Mouse (Mus musculus) heart, embryonic 15.5 days (tissue): ENCODE measurements around the gene Gm10142. TPM values are rescaled to one million over a fixed set of nuclear protein-coding genes. Genes with fewer than 3 reads are reported as not detected.
"Not testable (repeated sequence)": the region's sequence is repeated elsewhere in the genome, so short reads cannot be mapped to it uniquely, and the experiment has no call there.

Experiments
- ATAC-seq: fragments of 200-750 bp; cut with Nextera tagmentation; replicated peaks from 2 replicates; pipeline ENCODE4 v1.8.0; 2017; ENCODE audit warnings: low read depth, moderate TSS enrichment; ENCODE audit not compliant: insufficient number of reproducible peaks, insufficient read depth, low FRiP score
- H3K27ac ChIP-seq: fragments of 300-500 bp; sonication (generic); 2 replicates; pipeline ENCODE4 v1.5.1; 2015; ENCODE audit warnings: mild to moderate bottlenecking, inconsistent platforms
- H3K27me3 ChIP-seq: fragments of 300-500 bp; sonication (generic); 2 replicates; pipeline ENCODE4 v1.6.1; 2015; ENCODE audit warnings: inconsistent platforms
- H3K36me3 ChIP-seq: fragments of 300-500 bp; sonication (generic); 2 replicates; pipeline ENCODE4 v1.6.1; 2015; ENCODE audit warnings: mild to moderate bottlenecking, inconsistent platforms
- H3K4me1 ChIP-seq: fragments of 300-500 bp; sonication (generic); replicated peaks from 2 replicates; pipeline ENCODE4 v1.6.1; 2015; ENCODE audit warnings: inconsistent platforms
- H3K4me2 ChIP-seq: fragments of 300-500 bp; sonication (generic); 2 replicates; pipeline ENCODE4 v1.6.1; 2015; ENCODE audit warnings: inconsistent platforms, mild to moderate bottlenecking, moderate library complexity
- H3K4me3 ChIP-seq: fragments of 300-500 bp; sonication (generic); 2 replicates; pipeline ENCODE4 v1.5.1; 2015; ENCODE audit warnings: mild to moderate bottlenecking, inconsistent platforms
- H3K9ac ChIP-seq: fragments of 300-500 bp; sonication (generic); 2 replicates; pipeline ENCODE4 v1.6.1; 2015; ENCODE audit warnings: mild to moderate bottlenecking, inconsistent platforms
- H3K9me3 ChIP-seq: fragments of 300-500 bp; sonication (generic); replicated peaks from 2 replicates; pipeline ENCODE4 v1.6.1; 2016; ENCODE audit warnings: inconsistent platforms
- WGBS: fragments of 180-500 bp; shearing (Covaris S2); methylation state at CpG from one replicate; pipeline ENCODE4 v1.1.7; 2015; ENCODE audit warnings: mixed read lengths; 5-methylcytosine and 5-hydroxymethylcytosine counted together
- polyA plus RNA-seq: library from polyadenylated mRNA; unstranded; fragments of >200 nt; fragmentation: Nextera tagmentation; extraction: Ambion mirVana; gene quantifications from 2 replicates; pipeline ENCODE4 v1.2.1, GENCODE M21; 2015

Gene Gm10142
- polyA plus RNA-seq, 1 experiment from 2014 or later: not detected

- not testable (repeated sequence) for H3K4me3 ChIP-seq, ATAC-seq, H3K4me2 ChIP-seq, H3K36me3 ChIP-seq, H3K9me3 ChIP-seq, H3K4me1 ChIP-seq, H3K27me3 ChIP-seq, H3K9ac ChIP-seq, H3K27ac ChIP-seq
- WGBS: 44% methylated on average over 5 of the region's 5 CpGs
These were observed 26.5 kb downstream of the Gm10142 start, which contains the start of gene Gm18596 for GRCm38 (mm10) chr10:77741924-77742688. Gene Gm18596 (minus strand): TSS chr10:77742638.

- not testable (repeated sequence) for H3K9me3 ChIP-seq, H3K36me3 ChIP-seq, H3K9ac ChIP-seq, H3K4me2 ChIP-seq, H3K4me1 ChIP-seq, H3K27me3 ChIP-seq, ATAC-seq, H3K27ac ChIP-seq, H3K4me3 ChIP-seq
- WGBS: 52% methylated on average over 1 of the region's 1 CpGs
These were observed 35.1 kb downstream of the Gm10142 start for GRCm38 (mm10) chr10:77750686-77751085.

GRCm38 (mm10) chr10:77751254-77751653 is 35.6 kb downstream of the Gm10142 start, which contains the start of gene Gm9736:
Gene Gm9736 (minus strand): TSS chr10:77751354.
- H3K9me3 ChIP-seq, H3K4me2 ChIP-seq, H3K4me1 ChIP-seq, H3K27ac ChIP-seq, ATAC-seq, H3K27me3 ChIP-seq, H3K4me3 ChIP-seq, H3K9ac ChIP-seq, H3K36me3 ChIP-seq: not testable (repeated sequence)
- WGBS: 75% methylated on average over 1 of the region's 1 CpGs

GRCm38 (mm10) chr10:77752312-77752711 is 36.7 kb downstream of the Gm10142 start:
- H3K36me3 ChIP-seq, H3K27ac ChIP-seq, H3K4me3 ChIP-seq, H3K27me3 ChIP-seq, H3K9me3 ChIP-seq, H3K4me2 ChIP-seq, H3K9ac ChIP-seq, ATAC-seq, H3K4me1 ChIP-seq: not testable (repeated sequence)
- WGBS: 68% methylated on average over 3 of the region's 3 CpGs

GRCm38 (mm10) chr10:77753448-77753847 is 37.8 kb downstream of the Gm10142 start:
- no peaks in the 10 kb centered on the region for H3K27me3 ChIP-seq
- ATAC-seq: no peak

GRCm38 (mm10) chr10:77759582-77759981 is 44.0 kb downstream of the Gm10142 start, which contains the start of gene Gm3233:
Gene Gm3233 (minus strand): TSS chr10:77759682.
- H3K27ac ChIP-seq, H3K9ac ChIP-seq, H3K4me3 ChIP-seq, H3K9me3 ChIP-seq, H3K36me3 ChIP-seq, H3K4me2 ChIP-seq, H3K4me1 ChIP-seq, ATAC-seq, H3K27me3 ChIP-seq: not testable (repeated sequence)
- WGBS: no CpG with 5 or more reads among the region's 1 CpGs

More at GRCm38 (mm10) chr10:77753448-77753847, 37.8 kb downstream of the Gm10142 start:
- Histone ChIP-seq H3K9ac (no peak overlapping the region), H3K4me1 (no peaks in the 10 kb centered on the region), H3K4me2 (no peak overlapping the region), H3K27ac (no peak overlapping the region), H3K9me3 (no peaks in the 10 kb centered on the region), H3K4me3 (no peak overlapping the region), H3K36me3 (no peaks in the 10 kb centered on the region)

Other genes starting within 250 kb of the Gm10142 start
- gene Fam207a, start 200.0 kb upstream of the Gm10142 start, polyA plus RNA-seq: 21.3 and 28.1 TPM in 2 replicates
- 2.1 and 6.2 TPM in 2 replicates for gene Itgb2, start 185.6 kb upstream of the Gm10142 start, polyA plus RNA-seq
- gene Pttg1ip, start 134.1 kb upstream of the Gm10142 start, polyA plus RNA-seq: 105 and 125 TPM in 2 replicates
- gene Sumo3, start 109.7 kb upstream of the Gm10142 start, polyA plus RNA-seq: 138 and 169 TPM in 2 replicates
- 0.60 and 3.9 TPM in 2 replicates for gene Gm49325, start 109.6 kb upstream of the Gm10142 start, polyA plus RNA-seq
- 66.3 and 85.1 TPM in 2 replicates for gene Ube2g2, start 93.5 kb upstream of the Gm10142 start, polyA plus RNA-seq
- 0.42 TPM in 1 of 2 replicates, not detected in the other for gene Tspear, start 29.2 kb upstream of the Gm10142 start, polyA plus RNA-seq
- not detected in 2 replicates for gene Gm19402, start 25.1 kb upstream of the Gm10142 start, polyA plus RNA-seq
- gene Gm9508, start 18.6 kb upstream of the Gm10142 start, polyA plus RNA-seq: not detected in 2 replicates
- gene Gm10272, start 9.2 kb upstream of the Gm10142 start, polyA plus RNA-seq: not detected in 2 replicates
- not detected in 2 replicates for gene Gm10024, start 4.3 kb upstream of the Gm10142 start, polyA plus RNA-seq
- not detected in 2 replicates for gene Krtap12-1, start 4.8 kb downstream of the Gm10142 start, polyA plus RNA-seq
- gene Gm10100, start 10.7 kb downstream of the Gm10142 start, polyA plus RNA-seq: not detected in 2 replicates
- gene Gm18596, start 26.8 kb downstream of the Gm10142 start, polyA plus RNA-seq: not detected in 2 replicates
- not detected in 2 replicates for gene Gm9736, start 35.5 kb downstream of the Gm10142 start, polyA plus RNA-seq
- gene Gm3233, start 43.9 kb downstream of the Gm10142 start, polyA plus RNA-seq: not detected in 2 replicates
- gene Gm3238, start 55.5 kb downstream of the Gm10142 start, polyA plus RNA-seq: not detected in 2 replicates
- not detected in 2 replicates for gene Gm7138, start 61.1 kb downstream of the Gm10142 start, polyA plus RNA-seq
- gene Gm3250, start 66.7 kb downstream of the Gm10142 start, polyA plus RNA-seq: not detected in 2 replicates
- not detected in 2 replicates for gene Gm7137, start 72.4 kb downstream of the Gm10142 start, polyA plus RNA-seq
- not detected in 2 replicates for gene Gm9639, start 79.3 kb downstream of the Gm10142 start, polyA plus RNA-seq
- gene Gm19668, start 83.3 kb downstream of the Gm10142 start, polyA plus RNA-seq: not detected in 2 replicates
- gene Gm9507, start 96.0 kb downstream of the Gm10142 start, polyA plus RNA-seq: not detected in 2 replicates
- gene Gm2696, start 98.9 kb downstream of the Gm10142 start, polyA plus RNA-seq: not detected in 2 replicates
- gene Krtap10-4, start 111.3 kb downstream of the Gm10142 start, polyA plus RNA-seq: not detected in 2 replicates
- not detected in 2 replicates for gene Krtap10-10, start 120.1 kb downstream of the Gm10142 start, polyA plus RNA-seq
- not detected in 2 replicates for gene Gm36176, start 131.0 kb downstream of the Gm10142 start, polyA plus RNA-seq
- gene Gm10318, start 137.1 kb downstream of the Gm10142 start, polyA plus RNA-seq: not detected in 2 replicates
- not detected in 2 replicates for gene Gm3285, start 146.2 kb downstream of the Gm10142 start, polyA plus RNA-seq
- gene Lrrc3, start 186.7 kb downstream of the Gm10142 start, polyA plus RNA-seq: 1.1 and 2.2 TPM in 2 replicates